Mouse (Mus musculus) stomach, adult 2 months (tissue): Measurements from ENCODE around the gene Rmdn2. TPM values are rescaled to one million over a fixed set of nuclear protein-coding genes. Genes with fewer than 3 reads are reported as not detected.

ENCODE experiments used
- polyA plus RNA-seq: library from polyadenylated mRNA; depleted of rRNA; stranded (reverse); fragments of >200 nt; gene quantifications from 2 replicates; pipeline ENCODE4 v1.2.3, GENCODE M21; 2012; rRNA removed

The Rmdn2 gene
- 0.30 and 0.40 TPM in 2 replicates for polyA plus RNA-seq

DNA sequence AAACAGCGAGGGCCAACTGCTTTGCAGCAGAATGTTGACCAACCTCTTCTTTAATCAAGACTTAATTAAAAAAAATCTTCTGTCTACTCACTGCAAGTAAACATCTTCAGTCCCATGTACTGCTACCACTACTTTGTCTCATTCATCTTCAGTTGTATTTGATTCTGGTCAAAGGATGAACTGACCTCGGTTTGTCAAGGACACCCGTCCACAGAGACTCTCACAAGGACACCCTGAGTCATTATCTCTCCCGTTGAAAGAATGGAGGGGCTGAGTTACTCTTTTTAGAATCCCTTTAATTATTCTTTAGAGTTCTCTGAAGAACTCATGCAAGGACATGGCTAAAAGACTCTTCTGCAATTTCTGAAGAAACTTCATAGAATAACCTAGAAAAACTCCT is at the start of gene Rmdn2:
Gene Rmdn2 (plus strand): TSS at position 319 of the 400 bp plus-strand sequence.

GRCm38 (mm10) chr17:79714931-79715637 is 103.4 kb downstream of the Rmdn2 start, which contains the start of gene Cyp1b1:
Gene Cyp1b1, minus strand, starts transcription at chr17:79715061.

Other genes with a start within 250 kb of the Rmdn2 start
- 2.9 and 3.3 TPM in 2 replicates for gene Cyp1b1, start 103.2 kb downstream of the Rmdn2 start, polyA plus RNA-seq